Mouse (Mus musculus): ENCODE measurements at regions not wholly inside any gene's neighbourhood (a gene's known extent, or its start where the extent isn't known, plus 50 kb on each side); places are given as distances from the start of the nearest gene placed in this dataset.

- DNase-seq (ENCODE audit: low read depth): no peak
Observed at GRCm38 (mm10) chr19:21012391-21012790, 58.4 kb upstream of the Tmc1 start.

- DNase-seq (ENCODE audit: low read depth): no peak
Observed at GRCm38 (mm10) chr19:21009607-21010006, 55.6 kb upstream of the Tmc1 start.

- no peak for DNase-seq (ENCODE audit: low read depth)
Observed at GRCm38 (mm10) chr19:21004411-21004810, 50.4 kb upstream of the Tmc1 start.

Measured in NIH3T3 (cell line).